Mouse (Mus musculus) embryonic stem cell, embryonic (primary cell): ENCODE measurements around the gene Mllt6.

Source experiments
- CTCF ChIA-PET, 4 experiments: fragments of 300-600 bp in 2 of 4; fragments of 350-600 bp in 2 of 4; sonication (Branson Sonifier 250); formaldehyde crosslinking; loops; one replicate each; lab custom pipeline; 2022; ENCODE audit warnings: inconsistent platforms in 2 of 4; lab: Charles Lee
- POLR2A ChIA-PET, 4 experiments: fragments of 300-600 bp in 2 of 4; fragments of 350-600 bp in 2 of 4; sonication (Branson Sonifier 250); formaldehyde crosslinking; loops; one replicate each; lab custom pipeline; 2022; ENCODE audit warnings: antibody characterized with exemption in 4 of 4, inconsistent platforms in 1 of 4; lab: Charles Lee

Mllt6 gene

GRCm38 (mm10) chr11:97662893-97663527 is at the start of gene Mllt6:
TSS of gene Mllt6 (plus strand) at chr11:97663414.
- ChIA-PET CTCF (interaction anchor here (0.5 to 12.1 kb wide), 14 partner anchors 8 to 280 kb away, joined by 3 to 138 read pairs (median 4); no protein-coding TSS in a partner anchor), POLR2A (interaction anchor here (0.5 to 29.4 kb wide), 82 partner anchors 2 to 1357 kb away, joined by 3 to 970 read pairs (median 4); partner anchors contain the start of genes Pcgf2 (in 3 of the 4), Psmb3 (in 3 of the 4), Cisd3 (in 2 of the 4) and Epop (in 2 of the 4))

- CTCF ChIA-PET, result interaction anchor here in 2 of 4 experiments (0.6 to 1.2 kb wide), 3 partner anchors 58 to 350 kb away, joined by 3 to 4 read pairs (median 3); no protein-coding TSS in a partner anchor
- POLR2A ChIA-PET, result interaction anchor here in 1 of 4 experiments (0.8 to 10.9 kb wide), 5 partner anchors 9 to 34 kb away, joined by 3 to 102 read pairs (median 6); partner anchors contain the start of gene Epop
These were observed 47.9 kb upstream of the Mllt6 start for GRCm38 (mm10) chr11:97615276-97615675.

- ChIA-PET POLR2A (interaction anchor here in 2 of 4 experiments (0.7 to 10.9 kb wide), 13 partner anchors 10 to 128 kb away, joined by 3 to 102 read pairs (median 3); partner anchors contain the start of gene Epop (in 1 of the 2)), CTCF (interaction anchor here in 3 of 4 experiments (0.5 to 2.3 kb wide), 5 partner anchors 49 to 131 kb away, joined by 3 to 10 read pairs (median 6); no protein-coding TSS in a partner anchor)
These were observed 44.8 kb upstream of the Mllt6 start for GRCm38 (mm10) chr11:97618368-97618767.

GRCm38 (mm10) chr11:97619391-97619795 is 43.8 kb upstream of the Mllt6 start:
- POLR2A ChIA-PET, result interaction anchor here in 3 of 4 experiments (0.5 to 10.9 kb wide), 23 partner anchors 9 to 752 kb away, joined by 3 to 102 read pairs (median 3); partner anchors contain the start of gene Epop (in 2 of the 3)
- CTCF ChIA-PET, result interaction anchor here in 3 of 4 experiments (0.6 to 2.3 kb wide), 15 partner anchors 9 to 185 kb away, joined by 3 to 10 read pairs (median 3); no protein-coding TSS in a partner anchor

- ChIA-PET CTCF (interaction anchor here in 1 of 4 experiments (0.9 kb wide), 1 partner anchor 133 kb away, joined by 5 read pairs; no protein-coding TSS in a partner anchor), POLR2A (interaction anchor here in 1 of 4 experiments (0.9 to 1.0 kb wide), 3 partner anchors 10 to 133 kb away, joined by 3 to 4 read pairs (median 3); no protein-coding TSS in a partner anchor)
These were observed 40.8 kb upstream of the Mllt6 start for GRCm38 (mm10) chr11:97622440-97622839.

- ChIA-PET CTCF (interaction anchor here in 3 of 4 experiments (0.9 to 1.8 kb wide), 6 partner anchors 92 to 154 kb away, joined by 3 to 10 read pairs (median 3); no protein-coding TSS in a partner anchor), POLR2A (interaction anchor here in 3 of 4 experiments (0.6 to 1.5 kb wide), 10 partner anchors 9 to 1275 kb away, joined by 3 to 6 read pairs (median 4); partner anchors contain the start of gene Psmb3 (in 1 of the 3))
These were observed 40.0 kb upstream of the Mllt6 start for GRCm38 (mm10) chr11:97623166-97623565.

- ChIA-PET POLR2A (interaction anchor here in 3 of 4 experiments (0.7 to 7.4 kb wide), 47 partner anchors 8 to 310 kb away, joined by 3 to 145 read pairs (median 7); partner anchors contain the start of genes Mllt6 (in 2 of the 3), Mrpl45 (in 1 of the 3), Pcgf2 (in 1 of the 3) and Pip4k2b (in 1 of the 3)), CTCF (interaction anchor here in 3 of 4 experiments (0.7 to 2.1 kb wide), 12 partner anchors 13 to 223 kb away, joined by 3 to 12 read pairs (median 4); no protein-coding TSS in a partner anchor)
These were observed 37.7 kb upstream of the Mllt6 start for GRCm38 (mm10) chr11:97625551-97625950.

GRCm38 (mm10) chr11:97626431-97626830 is 36.8 kb upstream of the Mllt6 start:
- POLR2A ChIA-PET, result interaction anchor here (0.5 to 7.4 kb wide), 115 partner anchors 9 to 1322 kb away, joined by 3 to 145 read pairs (median 4); partner anchors contain the start of genes Mllt6 (in 3 of the 4), Mrpl45 (in 2 of the 4), Pip4k2b (in 2 of the 4) and Psmb3 (in 2 of the 4)
- CTCF ChIA-PET, result interaction anchor here (0.5 to 2.1 kb wide), 38 partner anchors 9 to 1413 kb away, joined by 3 to 12 read pairs (median 4); partner anchors contain the start of gene Psmb3 (in 1 of the 4)

- POLR2A ChIA-PET, result interaction anchor here (0.5 to 7.4 kb wide), 108 partner anchors 9 to 789 kb away, joined by 3 to 145 read pairs (median 4); partner anchors contain the start of genes Mllt6 (in 3 of the 4), Mrpl45 (in 2 of the 4), Pip4k2b (in 2 of the 4) and Psmb3 (in 2 of the 4)
These were observed 36.4 kb upstream of the Mllt6 start for GRCm38 (mm10) chr11:97626850-97627249.

GRCm38 (mm10) chr11:97627556-97628302 is 35.5 kb upstream of the Mllt6 start:
- ChIA-PET CTCF (interaction anchor here (0.5 to 2.1 kb wide), 18 partner anchors 8 to 900 kb away, joined by 3 to 12 read pairs (median 4); no protein-coding TSS in a partner anchor), POLR2A (interaction anchor here (0.7 to 7.4 kb wide), 67 partner anchors 8 to 440 kb away, joined by 3 to 145 read pairs (median 7); partner anchors contain the start of genes Mllt6 (in 3 of the 4), Pcgf2 (in 2 of the 4), Pip4k2b (in 2 of the 4) and Psmb3 (in 2 of the 4))

More at GRCm38 (mm10) chr11:97626850-97627249, 36.4 kb upstream of the Mllt6 start:
- CTCF ChIA-PET, result interaction anchor here (0.5 to 2.1 kb wide), 31 partner anchors 9 to 1414 kb away, joined by 3 to 12 read pairs (median 4); partner anchors contain the start of gene Psmb3 (in 1 of the 4)

- POLR2A ChIA-PET, result interaction anchor here (0.7 to 7.4 kb wide), 24 partner anchors 8 to 256 kb away, joined by 3 to 145 read pairs (median 15); partner anchors contain the start of genes Mllt6 (in 2 of the 4), Pcgf2 (in 2 of the 4), Fbxo47 (in 1 of the 4) and Psmb3 (in 1 of the 4)
- CTCF ChIA-PET, result interaction anchor here in 2 of 4 experiments (1.0 to 1.2 kb wide), 2 partner anchors 9 to 17 kb away, joined by 3 read pairs; no protein-coding TSS in a partner anchor
These were observed 35.0 kb upstream of the Mllt6 start for GRCm38 (mm10) chr11:97628303-97628567.

- ChIA-PET CTCF (interaction anchor here (0.6 to 2.0 kb wide), 14 partner anchors 10 to 221 kb away, joined by 3 to 6 read pairs (median 3); no protein-coding TSS in a partner anchor), POLR2A (interaction anchor here (0.6 to 7.4 kb wide), 73 partner anchors 8 to 657 kb away, joined by 3 to 145 read pairs (median 4); partner anchors contain the start of genes Psmb3 (in 3 of the 4), 1700001P01Rik (in 2 of the 4), Mllt6 (in 2 of the 4) and Pcgf2 (in 2 of the 4))
These were observed 34.4 kb upstream of the Mllt6 start for GRCm38 (mm10) chr11:97628568-97629518.

GRCm38 (mm10) chr11:97629576-97629975 is 33.6 kb upstream of the Mllt6 start, which contains the start of gene Epop:
TSS of gene Epop (minus strand) at chr11:97629702.
- POLR2A ChIA-PET, result interaction anchor here (0.6 to 7.4 kb wide), 85 partner anchors 8 to 1311 kb away, joined by 3 to 145 read pairs (median 4); partner anchors contain the start of genes Psmb3 (in 3 of the 4), 1700001P01Rik (in 2 of the 4), Mllt6 (in 2 of the 4) and Pcgf2 (in 2 of the 4)
- CTCF ChIA-PET, result interaction anchor here (0.5 to 3.6 kb wide), 18 partner anchors 15 to 288 kb away, joined by 3 to 27 read pairs (median 4); no protein-coding TSS in a partner anchor

GRCm38 (mm10) chr11:97631046-97631445 is 32.2 kb upstream of the Mllt6 start:
- POLR2A ChIA-PET, result interaction anchor here (0.5 to 7.4 kb wide), 55 partner anchors 9 to 426 kb away, joined by 3 to 145 read pairs (median 4); partner anchors contain the start of genes Mllt6 (in 2 of the 4), Pcgf2 (in 2 of the 4), Psmb3 (in 2 of the 4) and Cwc25 (in 1 of the 4)

GRCm38 (mm10) chr11:97631500-97631899 is 31.7 kb upstream of the Mllt6 start:
- POLR2A ChIA-PET, result interaction anchor here (0.6 to 7.4 kb wide), 47 partner anchors 8 to 303 kb away, joined by 3 to 145 read pairs (median 5); partner anchors contain the start of genes Mllt6 (in 3 of the 4), Pcgf2 (in 2 of the 4), Psmb3 (in 2 of the 4) and Cisd3 (in 1 of the 4)
- CTCF ChIA-PET, result interaction anchor here (0.5 to 3.6 kb wide), 29 partner anchors 11 to 355 kb away, joined by 3 to 34 read pairs (median 5); partner anchors contain the start of gene Pcgf2 (in 1 of the 4)

More at GRCm38 (mm10) chr11:97631046-97631445, 32.2 kb upstream of the Mllt6 start:
- CTCF ChIA-PET, result interaction anchor here (0.5 to 3.6 kb wide), 25 partner anchors 12 to 881 kb away, joined by 3 to 27 read pairs (median 4); partner anchors contain the start of gene Pcgf2 (in 1 of the 4)
